Comparison of ENCODE assay signal across 14 mouse cellular contexts in the genomic region with DNA sequence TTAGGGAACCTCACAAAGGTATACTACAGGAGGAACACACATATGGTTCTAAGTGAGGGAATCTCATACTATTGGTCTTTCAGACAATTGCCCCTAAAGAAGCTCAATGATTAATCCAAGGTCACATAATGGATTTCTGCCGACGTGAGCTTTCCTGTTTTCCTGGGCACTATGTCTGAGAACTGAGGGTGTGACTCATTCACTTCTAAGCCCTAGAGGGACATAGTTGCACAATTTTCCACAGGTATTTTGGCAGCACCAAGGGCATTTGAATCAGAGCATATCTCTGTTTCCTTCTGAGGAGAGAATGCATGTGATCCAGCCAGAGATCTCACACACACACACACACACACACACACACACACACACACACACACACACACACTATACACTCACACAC.
DNase-seq lines count a peak whose midpoint lies in the region; ATAC-seq and TF ChIP-seq lines count a peak whose summit lies in the region.
"Had no signal": no experiment of that assay in that cellular context is flagged by ENCODE, and none has a peak within 500 bp of the region (broad histone marks: within the 10 kb centered on the region; RNA-seq: fewer than 3 reads in every experiment).

No protein-coding gene starts in this region.

- peaks cover 7% of the 10 kb centered on the region for H3K4me1 ChIP-seq in liver, adult 2 months (ENCODE audit: control insufficient read depth, insufficient read depth, low read length)
- H3K4me1 ChIP-seq in midbrain, embryonic 14.5 days (ENCODE audit: control insufficient read depth, insufficient read depth, low read length): no peaks in the 10 kb centered on the region
- H3K4me1 ChIP-seq: limb, embryonic 15.5 days had no signal

- H3K79me2 ChIP-seq in liver, adult 2 months (ENCODE audit: control insufficient read depth, insufficient read depth, low read length): no peaks in the 10 kb centered on the region

- no peak overlapping the region for H3K9ac ChIP-seq in liver, adult 2 months (ENCODE audit: low read depth, low read length)
- H3K9ac ChIP-seq in midbrain, embryonic 14.5 days (replicated peaks; ENCODE audit: low read length): no peak overlapping the region
- H3K9ac ChIP-seq: limb, embryonic 15.5 days had no signal

- ATAC-seq in midbrain, embryonic 14.5 days (ENCODE audit: low FRiP score, low TSS enrichment): no peak
- ATAC-seq: forebrain, embryonic 14.5 days; midbrain, embryonic 16.5 days had no signal

- H3K27ac ChIP-seq in liver, adult 2 months (replicated peaks; ENCODE audit: insufficient read depth, low read depth, low read length): no peak overlapping the region
- H3K27ac ChIP-seq in midbrain, embryonic 14.5 days (replicated peaks; ENCODE audit: low read depth, low read length): no peak overlapping the region
- H3K27ac ChIP-seq: layer of hippocampus, adult 2 months; limb, embryonic 15.5 days had no signal

- no peak for TF ChIP-seq POLR2A in liver, adult 2 months (IDR thresholded peaks at IDR 0.05; ENCODE audit: extremely low read depth, insufficient read depth, low read length)

- no peak overlapping the region for H3K4me2 ChIP-seq in midbrain, embryonic 14.5 days (ENCODE audit: low read length)
- H3K4me2 ChIP-seq: limb, embryonic 15.5 days had no signal

- DNase-seq in adrenal gland, postnatal 36 days: peak; percentile 8 to 22
- DNase-seq in adrenal gland, postnatal 25 days: no peak
- peak; percentile 74 for DNase-seq in liver, adult 2 months (ENCODE audit: extremely low read depth, low read depth, low spot score)
- DNase-seq in liver: no peak
- DNase-seq in lung, adult 18-20 months: peak; percentile 53 to 69
- DNase-seq in lung, postnatal 36 days: peak; percentile 75
- no peak for DNase-seq in layer of hippocampus, postnatal 36 days
- no peak for DNase-seq in midbrain, embryonic 14.5 days
- DNase-seq: cerebellum, adult 11 months; right cerebral cortex, postnatal 25 days had no signal

- no peaks in the 10 kb centered on the region for H3K36me3 ChIP-seq in liver, adult 2 months (ENCODE audit: control insufficient read depth, insufficient read depth, low read length)
- H3K36me3 ChIP-seq in midbrain, embryonic 14.5 days (ENCODE audit: control insufficient read depth, insufficient read depth, low read length): no peaks in the 10 kb centered on the region
- H3K36me3 ChIP-seq: limb, embryonic 15.5 days had no signal

- TF ChIP-seq CTCF in liver, adult 2 months (IDR thresholded peaks at IDR 0.05; ENCODE audit: low read depth, low read length): no peak

- H3K4me3 ChIP-seq in liver, adult 2 months (ENCODE audit: insufficient read depth, low read depth, low read length): no peak overlapping the region
- no peak overlapping the region for H3K4me3 ChIP-seq in midbrain, embryonic 14.5 days (replicated peaks; ENCODE audit: low read depth, low read length)
- H3K4me3 ChIP-seq: layer of hippocampus, adult 2 months; limb, embryonic 15.5 days had no signal

- H3K9me3 ChIP-seq in midbrain, embryonic 14.5 days (ENCODE audit: control insufficient read depth, low read length): no peaks in the 10 kb centered on the region
- H3K9me3 ChIP-seq: limb, embryonic 15.5 days had no signal

- 3% methylated on average over 2 of the region's 2 CpGs for WGBS in liver, adult 2 months
- WGBS in midbrain, embryonic 14.5 days: 80% methylated on average over 2 of the region's 2 CpGs

- no peaks in the 10 kb centered on the region for H3K27me3 ChIP-seq in liver, adult 2 months (ENCODE audit: control insufficient read depth, insufficient read depth, low read length)
- no peaks in the 10 kb centered on the region for H3K27me3 ChIP-seq in midbrain, embryonic 14.5 days (ENCODE audit: control insufficient read depth, insufficient read depth, low read length)
- H3K27me3 ChIP-seq: limb, embryonic 15.5 days had no signal

Comparison
In these comparisons a context has a peak if more than half of its experiments do, and no peak if none do; other contexts are left out.
1. DNase-seq: peak in adrenal gland, postnatal 36 days (2 of 2), liver, adult 2 months (single experiment), lung, adult 18-20 months (2 of 2) and lung, postnatal 36 days (single experiment); none in adrenal gland, postnatal 25 days (single experiment), liver (single experiment), layer of hippocampus, postnatal 36 days (0 of 2) and midbrain, embryonic 14.5 days (single experiment).